Mouse (Mus musculus) ES-E14 (cell line): ENCODE data around the gene Khnyn. TPM values are rescaled to one million over a fixed set of nuclear protein-coding genes. Genes with fewer than 3 reads are reported as not detected.

Experiments
- DNase-seq: peaks from one replicate; pipeline ENCODE4 v3.0.0-alpha.2; 2013; ENCODE audit warnings: low read depth, low spot score
- H3K27ac ChIP-seq: 2 replicates; pipeline ENCODE4 v1.5.1; 2012; ENCODE audit warnings: low read depth, mild to moderate bottlenecking, low read length, moderate library complexity, mixed read lengths; ENCODE audit not compliant: poor library complexity, insufficient read depth, severe bottlenecking
- H3K36me3 ChIP-seq: 2 replicates; pipeline ENCODE4 v1.6.1; 2012; ENCODE audit warnings: mild to moderate bottlenecking, low read length, moderate library complexity, mixed read lengths; ENCODE audit not compliant: control insufficient read depth, poor library complexity, insufficient read depth, severe bottlenecking
- H3K4me1 ChIP-seq, 2 experiments: fragments of 150-350 bp in 1 of 2; sonication (generic) in 1 of 2; 2 replicates each; pipeline ENCODE4 v1.6.1; 2012; ENCODE audit warnings: low read length in 2 of 2, mild to moderate bottlenecking in 1 of 2, mixed read lengths in 1 of 2; ENCODE audit not compliant: control insufficient read depth in 2 of 2, insufficient read depth in 2 of 2, poor library complexity in 1 of 2
- H3K4me3 ChIP-seq, 2 experiments: fragments of 150-350 bp in 1 of 2; sonication (generic) in 1 of 2; 2 replicates each; pipeline ENCODE4 v1.5.1; 2012; ENCODE audit warnings: low read length in 2 of 2, low read depth in 1 of 2, mild to moderate bottlenecking in 1 of 2, mixed read lengths in 1 of 2; ENCODE audit not compliant: insufficient read depth in 1 of 2, poor library complexity in 1 of 2, severe bottlenecking in 1 of 2
- H3K9ac ChIP-seq: 2 replicates; pipeline ENCODE4 v1.6.1; 2012; ENCODE audit warnings: low read depth, mild to moderate bottlenecking, low read length, mixed read lengths; ENCODE audit not compliant: poor library complexity, insufficient read depth, severe bottlenecking
- H3K9me3 ChIP-seq: fragments of 150-350 bp; sonication (generic); 2 replicates; pipeline ENCODE4 v1.6.1; 2012; ENCODE audit warnings: low read depth, mild to moderate bottlenecking, low read length; ENCODE audit not compliant: control insufficient read depth, insufficient read depth
- CHD2 ChIP-seq: IDR thresholded peaks from 2 replicates; pipeline ENCODE4 v1.6.1; 2014; ENCODE audit warnings: mild to moderate bottlenecking, low read depth, low read length, inconsistent platforms
- HCFC1 ChIP-seq: IDR thresholded peaks from 2 replicates; pipeline ENCODE4 v1.6.1; 2012; ENCODE audit warnings: low read length, inconsistent platforms, borderline replicate concordance; ENCODE audit not compliant: insufficient read depth
- MAFK ChIP-seq: IDR thresholded peaks from 2 replicates; pipeline ENCODE4 v1.6.1; 2014; ENCODE audit warnings: mild to moderate bottlenecking, low read depth, low read length, inconsistent platforms; ENCODE audit not compliant: insufficient read depth
- ZC3H11A ChIP-seq: IDR thresholded peaks from 2 replicates; pipeline ENCODE4 v1.6.1; 2012; ENCODE audit warnings: low read depth, mild to moderate bottlenecking, inconsistent platforms, low read length, borderline replicate concordance
- ZNF384 ChIP-seq: IDR thresholded peaks from 2 replicates; pipeline ENCODE4 v1.6.1; 2012; ENCODE audit warnings: low read depth, low read length, inconsistent platforms
- in situ Hi-C, 2 experiments: fragments of 600-800 bp; cut with MboI; formaldehyde crosslinking; loops; one replicate each; pipeline ENCODE4 v1.15.1; 2025; ENCODE audit warnings: low sequenced_read_pairs in 2 of 2, inconsistent platforms in 1 of 2; ENCODE audit not compliant: unreplicated experiment in 2 of 2
- total RNA-seq: library from RNA; depleted of rRNA; stranded (reverse); fragments of 300-350 nt; gene quantifications from 2 replicates; pipeline ENCODE4 v1.2.3, GENCODE M21; 2012

Khnyn gene
- total RNA-seq, 1 experiment, result 7.2 TPM

DNA sequence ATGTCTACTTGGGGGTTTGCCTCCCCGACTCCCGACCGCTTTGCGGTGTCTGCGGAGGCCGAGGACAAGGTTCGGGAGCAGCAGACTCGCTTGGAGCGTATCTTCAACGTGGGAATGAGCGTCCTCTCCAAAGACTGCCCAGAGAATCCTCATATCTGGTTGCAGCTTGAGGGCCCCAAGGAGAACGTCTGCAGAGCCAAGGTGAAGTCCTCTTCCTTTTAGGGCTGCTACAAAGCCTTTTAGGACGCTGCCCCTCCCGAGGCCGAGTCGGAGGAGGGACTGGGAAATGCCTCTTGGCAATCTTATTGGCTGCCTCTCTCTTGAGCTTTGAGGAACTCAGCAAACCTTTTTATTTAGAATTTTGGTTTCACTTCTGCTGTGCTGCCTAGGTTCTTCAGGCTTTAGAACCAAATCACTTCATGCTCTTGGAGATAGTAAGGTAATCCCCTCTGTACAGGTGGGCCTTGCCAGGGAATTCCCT lies 1.1 kb downstream of the Khnyn start:
- no peak for DNase-seq
- Histone ChIP-seq H3K9ac (peak overlapping the region; percentile 71), H3K27ac (no peak overlapping the region), H3K36me3 (peaks cover 18% of the 10 kb centered on the region; the same call in 1 of the 2 replicates), H3K4me1 (peaks cover 3 to 38% of the 10 kb centered on the region in 2 experiments; a peak in 2 of 4 replicates), H3K9me3 (no peaks in the 10 kb centered on the region), H3K4me3 (peak overlapping the region; percentile 77 to 94)
- TF ChIP-seq MAFK, result no peak
- no peak for TF ChIP-seq HCFC1
- TF ChIP-seq CHD2, result no peak
- TF ChIP-seq ZNF384, result no peak
- TF ChIP-seq ZC3H11A, result no peak
- in situ Hi-C loops, result no loop called here

DNA sequence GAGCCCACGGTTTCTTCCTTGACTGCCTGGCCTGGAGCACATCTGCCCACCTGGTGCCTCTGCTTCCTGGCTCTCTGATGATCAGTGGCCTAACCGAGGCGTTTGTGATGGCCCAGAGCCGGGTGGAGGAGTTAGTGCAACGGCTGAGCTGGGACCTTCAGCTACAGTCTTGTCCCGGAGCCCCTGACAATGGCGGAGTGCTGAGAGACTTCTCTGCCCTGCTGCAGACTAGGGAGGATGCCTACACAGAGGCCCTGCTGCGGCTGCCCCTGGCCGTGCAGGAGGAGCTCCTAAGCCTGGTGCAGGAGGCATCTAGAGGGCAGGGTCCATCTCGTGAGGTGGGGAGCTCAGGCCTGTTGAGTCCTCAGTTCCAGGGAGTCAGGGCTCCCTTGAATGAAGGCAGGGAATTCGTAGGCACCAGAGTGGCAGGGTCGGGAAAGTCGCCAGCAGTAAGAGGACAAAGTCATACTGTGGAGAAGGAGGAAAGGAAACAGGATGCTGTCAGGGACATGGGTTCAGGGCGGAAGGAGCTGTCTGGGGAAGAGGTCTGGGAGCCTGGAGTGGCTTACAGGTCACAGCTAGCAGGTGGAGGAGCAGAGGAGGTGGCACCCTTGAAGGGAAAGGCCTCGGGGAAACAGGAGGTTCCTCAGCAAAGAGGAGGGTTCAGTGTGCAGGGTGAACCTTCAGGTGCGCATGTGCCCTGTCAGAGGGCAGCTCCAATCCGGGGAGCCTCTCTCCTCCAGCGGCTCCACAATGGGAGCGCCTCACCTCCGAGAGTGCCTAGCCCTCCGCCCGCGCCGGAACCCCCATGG lies 2.0 kb downstream of the Khnyn start:
- Histone ChIP-seq H3K36me3 (peaks cover 19% of the 10 kb centered on the region; the same call in 1 of the 2 replicates), H3K4me1 (peaks cover 3 to 36% of the 10 kb centered on the region in 2 experiments; a peak in 2 of 4 replicates), H3K4me3 (0 out of 4 replicates have a peak overlapping the region, but pooled peaks of 1 of the 2 experiments have one; percentile 9), H3K9ac (peak overlapping the region; percentile 39; the same call in 1 of the 2 replicates), H3K27ac (no peak overlapping the region), H3K9me3 (no peaks in the 10 kb centered on the region)
- TF ChIP-seq CHD2 (no peak), ZC3H11A (no peak), ZNF384 (no peak), MAFK (no peak)
- in situ Hi-C loops, result no loop called here
- no peak for DNase-seq

DNA sequence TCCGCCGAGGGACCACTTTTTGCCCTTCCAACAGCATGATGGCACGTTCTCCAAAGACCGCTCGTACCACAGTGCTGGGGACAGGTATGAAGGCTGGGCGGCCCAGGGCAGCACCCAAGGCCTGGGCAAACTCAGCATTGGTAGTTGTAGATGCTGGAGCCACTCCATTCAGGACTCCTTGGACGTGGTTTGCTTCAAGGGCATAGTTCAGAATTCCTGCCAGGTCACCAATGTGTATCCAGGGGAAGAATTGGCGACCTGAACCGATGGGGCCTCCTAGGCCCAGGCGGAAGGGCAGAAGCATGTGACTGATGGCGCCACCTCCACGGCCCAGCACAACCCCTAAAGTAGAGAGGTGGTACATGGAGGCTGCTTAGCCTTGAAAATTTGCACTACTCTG lies 12.9 kb downstream of the Khnyn start:
- in situ Hi-C loops, result no loop called here
- peaks cover 19% of the 10 kb centered on the region for H3K36me3 ChIP-seq

DNA sequence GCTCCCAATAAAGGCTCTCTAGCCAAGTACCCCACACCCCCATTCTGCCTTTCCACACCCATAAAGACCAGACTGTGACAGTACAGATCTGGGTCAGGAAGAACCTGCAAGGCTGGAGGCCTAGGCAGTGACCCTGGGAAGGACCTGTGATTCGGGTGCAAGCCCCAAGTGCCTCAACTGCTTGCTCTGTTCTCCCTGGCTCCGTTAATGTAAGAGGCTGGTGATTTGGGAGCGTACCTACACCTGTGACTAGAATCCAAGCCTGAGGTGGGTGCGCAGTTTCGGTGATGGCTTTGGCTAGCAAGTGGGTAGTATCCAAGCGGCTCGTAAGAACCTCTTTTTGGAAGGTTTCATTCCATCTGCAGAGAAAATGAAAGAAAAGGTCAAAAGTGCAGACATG lies 14.2 kb downstream of the Khnyn start:
- no peak overlapping the region for H3K9ac ChIP-seq

More for the DNA sequence above, 12.9 kb downstream of the Khnyn start:
- DNase-seq, result no peak
- no peak for TF ChIP-seq HCFC1
- no peak overlapping the region for H3K4me3 ChIP-seq
- no peaks in the 10 kb centered on the region for H3K9me3 ChIP-seq
- H3K9ac ChIP-seq, result no peak overlapping the region
- peaks cover 6 to 13% of the 10 kb centered on the region in 2 experiments; a peak in 2 of 4 replicates for H3K4me1 ChIP-seq
- H3K27ac ChIP-seq, result no peak overlapping the region; the same call in 1 of the 2 replicates

More for the DNA sequence above, 14.2 kb downstream of the Khnyn start:
- DNase-seq, result no peak
- in situ Hi-C loops, result no loop called here
- Histone ChIP-seq H3K4me3 (no peak overlapping the region), H3K9me3 (no peaks in the 10 kb centered on the region), H3K4me1 (peaks cover 6 to 13% of the 10 kb centered on the region in 2 experiments; a peak in 2 of 4 replicates), H3K27ac (no peak overlapping the region), H3K36me3 (peaks cover 13% of the 10 kb centered on the region)
- no peak for TF ChIP-seq ZNF384
- TF ChIP-seq MAFK, result no peak
- TF ChIP-seq CHD2, result no peak
- no peak for TF ChIP-seq ZC3H11A
- TF ChIP-seq HCFC1, result no peak
